Mouse (Mus musculus): Measurements from ENCODE around the gene Spcs2.

DNA sequence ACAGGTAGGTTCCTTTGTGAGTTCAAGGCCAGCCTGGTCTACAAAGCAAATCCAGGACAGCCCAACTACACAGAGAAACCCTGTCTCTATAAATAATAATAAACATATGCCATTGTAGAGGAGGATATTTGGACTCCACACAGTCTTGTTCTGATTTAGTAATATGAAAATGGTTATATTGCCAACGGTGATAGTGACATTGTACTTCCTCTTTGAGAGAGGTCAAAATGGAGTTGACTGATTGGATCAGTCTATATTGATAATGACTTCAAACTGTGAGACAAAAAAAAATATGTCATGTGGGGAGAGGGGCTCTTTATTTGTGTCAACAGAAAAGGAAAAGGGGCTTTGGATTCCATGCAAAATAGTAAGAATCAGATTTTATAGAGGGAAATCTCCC lies 57.9 kb downstream of the Spcs2 start:
- TF ChIP-seq CTCF (IDR thresholded peaks at IDR 0.05; ENCODE audit: low read depth) (no peak), EP300 (IDR thresholded peaks at IDR 0.05; ENCODE audit: low read depth) (no peak)

Data from heart, postnatal 0 days (tissue).